Mouse (Mus musculus) embryonic fibroblast, embryonic 13.5 days (primary cell): ENCODE results near the gene Hist1h2ac. TPM values are rescaled to one million over a fixed set of nuclear protein-coding genes. Genes with fewer than 3 reads are reported as not detected.
"Not testable (repeated sequence)": the region's sequence is repeated elsewhere in the genome, so short reads cannot be mapped to it uniquely, and the experiment has no call there.

ENCODE experiments used
- H3K27ac ChIP-seq: 2 replicates; pipeline ENCODE4 v1.5.1; 2012; ENCODE audit warnings: low read length, control low read depth, inconsistent platforms; ENCODE audit not compliant: insufficient read depth
- H3K4me1 ChIP-seq: 2 replicates; pipeline ENCODE4 v1.6.1; 2011; ENCODE audit warnings: low read length; ENCODE audit not compliant: control insufficient read depth, insufficient read depth
- H3K4me3 ChIP-seq: 2 replicates; pipeline ENCODE4 v1.5.1; 2011; ENCODE audit warnings: mild to moderate bottlenecking, control low read depth, low read length; ENCODE audit not compliant: insufficient read depth
- CTCF ChIP-seq: IDR thresholded peaks from 2 replicates; pipeline ENCODE4 v1.5.1; 2011; ENCODE audit warnings: mild to moderate bottlenecking, control low read depth, low read length, moderate library complexity, borderline replicate concordance; ENCODE audit not compliant: insufficient read depth
- POLR2A ChIP-seq: IDR thresholded peaks from 2 replicates; pipeline ENCODE4 v1.6.1; 2011; ENCODE audit warnings: low read depth, mild to moderate bottlenecking, control low read depth, low read length, moderate library complexity
- polyA plus RNA-seq: library from polyadenylated mRNA; stranded (reverse); fragments of >200 nt; gene quantifications from 2 replicates; pipeline ENCODE4 v1.2.4, GENCODE M21; 2011; ENCODE audit warnings: low read depth; ENCODE audit not compliant: missing spikeins, insufficient read length

Hist1h2ac gene
- polyA plus RNA-seq, 1 experiment = 0.79 TPM

DNA sequence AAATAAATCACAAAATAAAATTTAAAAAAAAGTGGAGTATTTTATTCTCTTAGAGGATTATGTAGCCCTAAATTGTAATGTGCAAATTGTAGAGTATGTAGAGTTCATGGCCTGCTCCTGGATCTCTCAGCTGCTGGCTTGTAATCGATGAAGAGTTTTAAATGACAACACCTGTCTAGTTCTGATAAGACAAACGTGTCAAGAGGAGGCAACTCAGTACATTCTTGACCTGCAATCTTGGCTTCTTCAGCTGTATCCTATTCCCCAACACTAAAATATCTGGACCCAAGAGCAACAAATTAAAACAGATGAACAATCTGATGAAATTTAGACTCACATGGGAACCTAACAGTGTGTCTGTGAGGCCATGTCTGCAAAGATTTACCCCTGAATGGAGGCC, 5.7 kb upstream of the Hist1h2ac start:
- Histone ChIP-seq H3K4me1 (no peaks in the 10 kb centered on the region), H3K4me3 (no peak overlapping the region), H3K27ac (no peak overlapping the region)
- TF ChIP-seq POLR2A (no peak), CTCF (no peak)

GRCm38 (mm10) chr13:23688956-23689355, 5.2 kb upstream of the Hist1h2ac start:
- TF ChIP-seq POLR2A (no peak), CTCF (no peak)
- Histone ChIP-seq H3K4me3 (no peak overlapping the region), H3K4me1 (no peaks in the 10 kb centered on the region), H3K27ac (no peak overlapping the region)

DNA sequence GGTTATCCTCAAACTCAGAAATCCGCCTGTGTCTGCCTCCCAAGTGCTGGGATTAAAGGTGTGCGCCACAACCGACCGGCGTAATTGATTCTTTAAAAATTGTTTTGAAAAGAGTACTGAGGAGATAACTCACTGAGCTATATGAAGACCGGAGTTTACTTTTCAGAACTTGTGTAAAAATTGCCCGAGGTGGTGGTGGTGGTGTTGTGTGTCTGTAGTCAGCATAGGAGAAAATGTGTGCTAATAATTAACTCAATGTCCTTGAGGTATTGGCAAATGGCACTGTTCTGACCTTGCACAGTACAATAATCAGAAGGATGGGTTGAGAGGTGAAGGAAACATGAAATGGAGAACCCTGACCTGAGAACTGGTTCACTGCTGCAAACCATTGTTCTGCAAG, 4.2 kb upstream of the Hist1h2ac start:
- Histone ChIP-seq H3K4me1 (no peaks in the 10 kb centered on the region), H3K27ac (no peak overlapping the region), H3K4me3 (no peak overlapping the region)
- TF ChIP-seq POLR2A (no peak), CTCF (no peak)

DNA sequence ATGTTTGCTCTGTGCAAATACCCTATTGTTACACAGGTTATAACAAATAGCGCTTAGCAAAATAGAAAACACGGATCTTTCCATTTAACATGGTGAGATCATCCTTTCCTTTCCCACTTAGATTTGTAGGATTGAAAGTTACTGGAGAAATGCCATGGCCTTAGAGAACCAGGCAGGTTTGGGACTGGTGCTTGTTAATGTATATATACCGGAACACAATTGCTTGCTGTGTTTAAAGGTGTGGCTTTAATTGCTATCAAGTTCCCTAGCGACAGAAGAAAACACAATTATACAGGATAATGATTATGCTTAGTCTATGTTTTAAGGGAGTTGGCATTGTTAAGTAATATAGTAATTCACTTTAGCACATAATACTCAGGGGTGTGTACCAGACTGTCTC, 3.4 kb upstream of the Hist1h2ac start:
- Histone ChIP-seq H3K4me1 (no peaks in the 10 kb centered on the region; the same call in 1 of the 2 replicates), H3K4me3 (no peak overlapping the region), H3K27ac (no peak overlapping the region)
- TF ChIP-seq POLR2A = no peak
- TF ChIP-seq CTCF = no peak

DNA sequence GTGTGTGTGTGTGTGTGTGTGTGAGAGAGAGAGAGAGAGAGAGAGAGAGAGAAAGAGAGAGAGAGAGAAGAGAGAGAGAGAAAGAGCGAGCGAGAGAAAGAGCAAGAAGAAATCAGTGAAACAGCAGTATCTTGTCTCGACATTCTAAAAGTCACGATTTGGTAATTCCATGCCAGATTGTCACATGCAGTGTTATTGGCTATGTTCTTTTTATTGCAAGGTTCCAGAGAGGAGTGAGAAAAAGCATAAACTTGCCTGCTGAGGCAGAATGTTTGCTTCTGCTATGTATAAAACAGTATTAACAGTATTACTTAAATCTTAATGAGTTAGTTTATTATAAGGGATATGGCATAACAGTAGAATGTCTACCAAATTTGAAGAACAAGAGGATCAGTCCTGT, 2.2 kb upstream of the Hist1h2ac start:
- TF ChIP-seq CTCF (no peak), POLR2A (no peak)
- Histone ChIP-seq H3K4me3 (peak overlapping the region; percentile 95), H3K4me1 (peaks cover 2% of the 10 kb centered on the region; the same call in 1 of the 2 replicates), H3K27ac (peak overlapping the region; percentile 98)

DNA sequence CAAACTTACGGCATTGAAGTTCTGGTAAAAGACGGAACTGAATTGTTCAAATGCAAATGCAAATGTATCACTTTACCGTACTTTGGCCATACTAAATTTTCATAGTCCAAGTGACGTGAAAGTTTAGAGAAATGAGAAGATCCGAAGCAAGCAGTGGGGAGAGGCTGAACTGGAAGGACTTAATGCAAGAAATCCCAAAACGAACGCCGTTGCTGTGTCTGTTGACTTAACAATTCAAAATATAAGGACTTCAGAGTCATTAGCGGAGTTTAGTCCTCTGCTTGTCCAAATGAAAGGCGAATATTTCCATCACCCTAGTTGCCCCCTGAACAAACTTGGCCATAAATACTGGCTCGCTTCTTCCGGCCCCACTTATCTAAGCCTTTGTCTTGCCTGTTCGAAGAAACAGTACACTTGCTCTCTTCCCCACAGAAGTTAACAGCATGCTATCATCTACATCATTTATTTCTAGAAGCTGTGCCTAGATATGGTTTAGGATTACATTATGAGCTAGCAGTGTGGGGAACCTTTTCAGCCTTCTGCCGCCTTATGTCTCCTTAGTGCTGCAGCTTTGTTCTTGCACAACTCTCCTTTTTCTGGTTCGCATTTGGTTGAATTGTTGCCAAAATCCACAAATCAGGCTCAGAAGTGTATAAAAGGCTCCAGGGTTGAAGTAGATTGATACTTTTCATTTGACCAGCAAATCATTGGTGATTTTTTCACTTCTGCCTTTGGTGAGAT, 1.5 kb upstream of the Hist1h2ac start:
- TF ChIP-seq CTCF = no peak
- TF ChIP-seq POLR2A = peak; percentile 46; the same call in 1 of the 2 replicates
- H3K27ac ChIP-seq = peak overlapping the region; percentile 98

GRCm38 (mm10) chr13:23684295-23684945, 672 bp upstream of the Hist1h2ac start:
- Histone ChIP-seq H3K4me3 (peak overlapping the region; percentile 95), H3K27ac (peak overlapping the region; percentile 98)
- TF ChIP-seq POLR2A = peak; percentile 71
- not testable (repeated sequence) for H3K4me1 ChIP-seq

More for the DNA sequence above, 1.5 kb upstream of the Hist1h2ac start:
- Histone ChIP-seq H3K4me3 (peak overlapping the region; percentile 95), H3K4me1 (peaks cover 2% of the 10 kb centered on the region; the same call in 1 of the 2 replicates)

DNA sequence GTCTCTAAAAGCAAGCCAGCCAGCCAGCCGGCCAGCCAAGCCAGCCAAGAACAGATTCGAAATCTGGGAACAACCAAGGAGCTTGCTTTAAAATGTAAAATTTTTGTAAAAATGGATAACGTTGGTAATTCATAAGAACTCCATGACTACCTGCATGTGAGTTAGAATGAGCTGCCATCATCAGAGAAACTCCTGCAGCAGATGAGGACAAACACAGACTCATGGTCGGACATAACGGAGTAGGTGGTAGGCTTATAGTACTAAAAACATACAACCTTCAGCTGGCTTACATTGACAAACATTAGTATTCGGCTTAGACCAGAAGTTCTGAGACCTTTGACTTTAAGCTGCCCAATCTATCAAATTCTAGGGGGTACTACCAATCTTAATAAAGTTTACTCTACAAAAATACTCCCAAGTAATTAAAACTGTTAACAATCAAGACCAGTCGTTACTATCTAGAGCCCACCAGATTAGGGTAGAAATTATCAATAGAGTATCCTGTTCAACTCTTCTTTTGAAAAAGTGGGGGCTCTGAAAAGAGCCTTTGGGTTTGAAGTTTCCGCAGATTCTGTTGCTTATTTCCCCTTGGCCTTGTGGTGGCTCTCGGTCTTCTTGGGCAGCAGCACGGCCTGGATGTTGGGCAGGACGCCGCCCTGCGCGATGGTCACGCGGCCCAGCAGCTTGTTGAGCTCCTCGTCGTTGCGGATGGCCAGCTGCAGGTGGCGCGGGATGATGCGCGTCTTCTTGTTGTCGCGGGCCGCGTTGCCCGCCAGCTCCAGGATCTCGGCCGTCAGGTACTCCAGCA, 597 bp downstream of the Hist1h2ac start:
- Histone ChIP-seq H3K4me3 (peak overlapping the region; percentile 51), H3K27ac (peak overlapping the region; percentile 70)
- peak; percentile 72 for TF ChIP-seq POLR2A
- not testable (repeated sequence) for H3K4me1 ChIP-seq

- Histone ChIP-seq H3K4me3 (peak overlapping the region; percentile 49), H3K27ac (peak overlapping the region; percentile 70), H3K4me1 (peaks cover 2% of the 10 kb centered on the region; the same call in 1 of the 2 replicates)
- no peak for TF ChIP-seq CTCF
- no peak; the same call in 1 of the 2 replicates for TF ChIP-seq POLR2A
Observed at GRCm38 (mm10) chr13:23682623-23682946, 1.2 kb downstream of the Hist1h2ac start.
